Mouse (Mus musculus): Measurements from ENCODE around the gene Prpf38a. TPM values are rescaled to one million over a fixed set of nuclear protein-coding genes. Genes with fewer than 3 reads are reported as not detected.

Prpf38a gene
- polyA plus RNA-seq, 1 experiment from 2014 or later: 64.1 TPM

- Histone ChIP-seq H3K27ac (ENCODE audit: low read depth, low read length) (peak overlapping the region; percentile 73; the same call in 1 of the 2 replicates), H3K4me2 (replicated peaks; ENCODE audit: low read depth) (peak overlapping the region; percentile 81), H3K4me3 (ENCODE audit: low read depth, low read length) (peak overlapping the region; percentile 61; the same call in 1 of the 2 replicates), H3K27me3 (replicated peaks; ENCODE audit: control insufficient read depth, insufficient read depth, low read length) (no peaks in the 10 kb centered on the region), H3K36me3 (ENCODE audit: control insufficient read depth, insufficient read depth) (0 out of 2 replicates have a peak, but pooled peaks cover 3% of the 10 kb centered on the region), H3K4me1 (replicated peaks; ENCODE audit: control insufficient read depth, insufficient read depth, low read length) (peaks cover 3% of the 10 kb centered on the region), H3K9me3 (ENCODE audit: control insufficient read depth) (no peaks in the 10 kb centered on the region), H3K9ac (ENCODE audit: low read depth, low read length) (peak overlapping the region; percentile 68; the same call in 1 of the 2 replicates)
- no peak for ATAC-seq
- TF ChIP-seq CTCF (IDR thresholded peaks at IDR 0.05; ENCODE audit: low read depth): no peak
- whole genome bisulfite sequencing: 52% methylated on average over 4 of the region's 4 CpGs
These were observed 39.5 kb upstream of the Prpf38a start for GRCm38 (mm10) chr4:108618586-108618985.

DNA sequence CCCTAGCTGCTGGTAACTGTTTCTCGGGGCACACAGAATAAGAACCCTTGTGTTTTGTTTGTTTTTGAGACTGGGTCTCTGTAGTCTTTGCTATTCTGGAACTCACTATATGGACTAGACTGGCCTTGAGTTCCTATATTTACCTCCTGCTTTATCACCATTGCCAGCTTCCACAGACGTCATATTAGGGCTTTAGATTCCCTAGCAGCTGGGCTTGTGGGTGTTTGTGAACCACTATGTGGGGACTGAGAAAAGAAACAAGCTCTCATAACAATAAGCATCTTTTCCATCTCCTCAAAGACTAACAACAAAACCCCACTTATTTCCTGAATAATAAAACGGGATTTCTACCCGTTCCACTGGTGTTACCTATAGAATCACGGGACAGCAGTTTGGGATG is 31.8 kb upstream of the Prpf38a start:
- no peak for TF ChIP-seq CTCF (IDR thresholded peaks at IDR 0.05; ENCODE audit: low read depth)
- no peak for ATAC-seq
- Histone ChIP-seq H3K4me2 (replicated peaks; ENCODE audit: low read depth) (no peak overlapping the region), H3K36me3 (ENCODE audit: control insufficient read depth, insufficient read depth) (peaks cover 11% of the 10 kb centered on the region; the same call in 1 of the 2 replicates), H3K27ac (ENCODE audit: low read depth, low read length) (no peak overlapping the region), H3K9ac (ENCODE audit: low read depth, low read length) (no peak overlapping the region), H3K9me3 (ENCODE audit: control insufficient read depth) (no peaks in the 10 kb centered on the region), H3K4me3 (ENCODE audit: low read depth, low read length) (no peak overlapping the region), H3K4me1 (replicated peaks; ENCODE audit: control insufficient read depth, insufficient read depth, low read length) (no peaks in the 10 kb centered on the region), H3K27me3 (replicated peaks; ENCODE audit: control insufficient read depth, insufficient read depth, low read length) (no peaks in the 10 kb centered on the region)
- 87% methylated on average over 5 of the region's 5 CpGs for WGBS

DNA sequence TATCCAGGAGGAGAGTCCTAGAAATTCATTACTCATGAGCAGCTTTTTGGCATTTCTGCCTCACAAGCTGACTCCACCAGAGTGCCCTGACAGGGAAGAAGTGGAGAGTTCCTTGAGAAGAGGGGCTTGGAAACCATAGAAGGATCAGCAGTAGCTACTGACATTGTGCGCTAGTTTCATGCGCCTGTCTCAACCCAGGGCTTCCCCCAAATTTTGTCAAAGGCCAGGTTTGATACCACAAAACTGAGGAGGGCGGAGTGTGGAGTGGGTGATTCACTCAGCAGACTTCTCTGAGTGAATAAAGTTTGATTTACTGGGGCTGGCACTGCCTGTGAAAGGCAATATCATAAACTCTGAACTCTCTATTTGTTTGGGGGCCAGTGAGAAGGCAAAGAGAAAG is 29.5 kb upstream of the Prpf38a start:
- 91% methylated on average over 3 of the region's 3 CpGs for WGBS
- Histone ChIP-seq H3K36me3 (ENCODE audit: control insufficient read depth, insufficient read depth) (peaks cover 30% of the 10 kb centered on the region), H3K27me3 (replicated peaks; ENCODE audit: control insufficient read depth, insufficient read depth, low read length) (no peaks in the 10 kb centered on the region), H3K9me3 (ENCODE audit: control insufficient read depth) (no peaks in the 10 kb centered on the region), H3K4me2 (replicated peaks; ENCODE audit: low read depth) (no peak overlapping the region), H3K4me1 (replicated peaks; ENCODE audit: control insufficient read depth, insufficient read depth, low read length) (no peaks in the 10 kb centered on the region), H3K4me3 (ENCODE audit: low read depth, low read length) (no peak overlapping the region), H3K9ac (ENCODE audit: low read depth, low read length) (no peak overlapping the region), H3K27ac (ENCODE audit: low read depth, low read length) (no peak overlapping the region)
- no peak for TF ChIP-seq CTCF (IDR thresholded peaks at IDR 0.05; ENCODE audit: low read depth)
- no peak for ATAC-seq

- Histone ChIP-seq H3K4me3 (ENCODE audit: low read depth, low read length) (no peak overlapping the region), H3K36me3 (ENCODE audit: control insufficient read depth, insufficient read depth) (peaks cover 32% of the 10 kb centered on the region), H3K4me1 (replicated peaks; ENCODE audit: control insufficient read depth, insufficient read depth, low read length) (no peaks in the 10 kb centered on the region), H3K9ac (ENCODE audit: low read depth, low read length) (no peak overlapping the region), H3K27ac (ENCODE audit: low read depth, low read length) (peak overlapping the region; percentile 24), H3K27me3 (replicated peaks; ENCODE audit: control insufficient read depth, insufficient read depth, low read length) (no peaks in the 10 kb centered on the region), H3K9me3 (ENCODE audit: control insufficient read depth) (no peaks in the 10 kb centered on the region), H3K4me2 (replicated peaks; ENCODE audit: low read depth) (peak overlapping the region; percentile 33)
- peak; percentile 47; the same call in 1 of the 2 replicates for ATAC-seq
- WGBS: 56% methylated on average over 7 of the region's 7 CpGs
- TF ChIP-seq CTCF (IDR thresholded peaks at IDR 0.05; ENCODE audit: low read depth): no peak
These were observed 22.7 kb upstream of the Prpf38a start for GRCm38 (mm10) chr4:108601870-108602269.

DNA sequence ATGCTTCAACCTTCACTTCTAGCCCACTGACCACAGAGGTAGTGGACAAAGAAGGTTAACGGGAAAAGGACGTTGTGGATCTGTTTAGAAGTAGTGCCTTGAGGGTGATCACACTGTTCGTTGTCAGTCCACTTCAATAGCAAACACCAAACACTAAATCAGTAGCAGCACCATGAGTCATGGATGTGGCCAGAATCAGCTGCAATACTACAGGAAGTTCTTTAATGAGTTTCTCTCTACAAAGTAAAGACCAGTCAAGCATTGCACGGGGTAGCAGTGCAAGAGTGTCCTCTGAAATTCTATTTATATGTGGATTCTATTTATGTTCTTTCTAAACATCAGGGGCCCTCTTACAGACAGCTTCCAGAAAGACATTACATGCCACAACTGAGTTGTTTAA is 19.2 kb upstream of the Prpf38a start:
- TF ChIP-seq CTCF (IDR thresholded peaks at IDR 0.05; ENCODE audit: low read depth): no peak
- 75% methylated on average over 4 of the region's 4 CpGs for WGBS
- H3K9ac ChIP-seq (ENCODE audit: low read depth, low read length): no peak overlapping the region
- H3K4me3 ChIP-seq (ENCODE audit: low read depth, low read length): no peak overlapping the region
- no peaks in the 10 kb centered on the region for H3K4me1 ChIP-seq (replicated peaks; ENCODE audit: control insufficient read depth, insufficient read depth, low read length)
- no peak for ATAC-seq
- H3K36me3 ChIP-seq (ENCODE audit: control insufficient read depth, insufficient read depth): peaks cover 3% of the 10 kb centered on the region; the same call in 1 of the 2 replicates
- H3K27me3 ChIP-seq (replicated peaks; ENCODE audit: control insufficient read depth, insufficient read depth, low read length): no peaks in the 10 kb centered on the region
- no peaks in the 10 kb centered on the region for H3K9me3 ChIP-seq (ENCODE audit: control insufficient read depth)
- H3K4me2 ChIP-seq (replicated peaks; ENCODE audit: low read depth): no peak overlapping the region
- H3K27ac ChIP-seq (ENCODE audit: low read depth, low read length): no peak overlapping the region

- Histone ChIP-seq H3K4me1 (replicated peaks; ENCODE audit: control insufficient read depth, insufficient read depth, low read length) (no peaks in the 10 kb centered on the region), H3K9ac (ENCODE audit: low read depth, low read length) (no peak overlapping the region), H3K27ac (ENCODE audit: low read depth, low read length) (no peak overlapping the region), H3K27me3 (replicated peaks; ENCODE audit: control insufficient read depth, insufficient read depth, low read length) (no peaks in the 10 kb centered on the region), H3K9me3 (ENCODE audit: control insufficient read depth) (no peaks in the 10 kb centered on the region), H3K4me2 (replicated peaks; ENCODE audit: low read depth) (no peak overlapping the region), H3K4me3 (ENCODE audit: low read depth, low read length) (no peak overlapping the region), H3K36me3 (ENCODE audit: control insufficient read depth, insufficient read depth) (no peaks in the 10 kb centered on the region)
- 59% methylated on average over 1 of the region's 1 CpGs for WGBS
- TF ChIP-seq CTCF (IDR thresholded peaks at IDR 0.05; ENCODE audit: low read depth): no peak
- 0 out of 2 replicates have a peak, but pooled peaks have one; percentile 49 for ATAC-seq
These were observed 16.6 kb upstream of the Prpf38a start for GRCm38 (mm10) chr4:108595785-108596184.

DNA sequence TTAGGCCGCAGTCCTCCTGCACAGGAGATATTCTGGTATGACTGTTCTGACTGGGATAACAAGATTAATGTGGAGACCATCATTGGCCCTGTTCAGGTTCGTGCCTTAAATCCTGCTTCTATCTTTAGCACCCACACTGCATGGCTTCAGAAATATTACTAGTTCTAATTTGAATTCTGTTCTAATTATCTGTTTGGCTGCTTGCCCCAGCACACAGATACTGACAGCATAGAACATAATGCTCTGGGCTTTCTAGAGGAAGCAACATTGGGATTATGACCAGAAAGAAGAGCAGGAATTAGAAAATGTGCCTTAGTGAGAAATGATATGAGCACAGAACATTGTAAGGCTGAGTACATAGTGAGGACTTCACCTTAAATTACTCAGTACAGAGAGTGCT is 14.2 kb upstream of the Prpf38a start:
- 86% methylated on average over 2 of the region's 2 CpGs for WGBS

More for the DNA sequence above, 14.2 kb upstream of the Prpf38a start:
- no peak overlapping the region for H3K4me2 ChIP-seq (replicated peaks; ENCODE audit: low read depth)
- no peak overlapping the region for H3K9ac ChIP-seq (ENCODE audit: low read depth, low read length)
- H3K27ac ChIP-seq (ENCODE audit: low read depth, low read length): no peak overlapping the region
- H3K9me3 ChIP-seq (ENCODE audit: control insufficient read depth): no peaks in the 10 kb centered on the region
- no peak overlapping the region for H3K4me3 ChIP-seq (ENCODE audit: low read depth, low read length)
- TF ChIP-seq CTCF (IDR thresholded peaks at IDR 0.05; ENCODE audit: low read depth): no peak
- H3K36me3 ChIP-seq (ENCODE audit: control insufficient read depth, insufficient read depth): no peaks in the 10 kb centered on the region
- no peaks in the 10 kb centered on the region for H3K27me3 ChIP-seq (replicated peaks; ENCODE audit: control insufficient read depth, insufficient read depth, low read length)
- ATAC-seq: no peak
- no peaks in the 10 kb centered on the region for H3K4me1 ChIP-seq (replicated peaks; ENCODE audit: control insufficient read depth, insufficient read depth, low read length)
